Mouse (Mus musculus) MEL (cell line): ENCODE measurements around the gene Aars.

Experiments
- EP300 ChIP-seq, 2 experiments: IDR thresholded peaks; 2 replicates each; pipeline ENCODE4 v1.6.1; 2011; ENCODE audit warnings: improper control_type of control experiment in 2 of 2, low read length in 2 of 2, low read depth in 1 of 2, mild to moderate bottlenecking in 1 of 2
- MAX ChIP-seq: IDR thresholded peaks from 2 replicates; pipeline ENCODE4 v1.6.1; 2011; ENCODE audit warnings: low read length, improper control_type of control experiment
- MXI1 ChIP-seq: IDR thresholded peaks from 2 replicates; pipeline ENCODE4 v1.6.1; 2011; ENCODE audit warnings: mild to moderate bottlenecking, low read depth, low read length, improper control_type of control experiment
- POLR2A ChIP-seq, 2 experiments: IDR thresholded peaks; 2 replicates each; pipeline ENCODE4 v1.6.1; 2011 to 2012; ENCODE audit warnings: low read length in 2 of 2, mild to moderate bottlenecking in 2 of 2, control low read depth in 1 of 2, improper control_type of control experiment in 1 of 2, low read depth in 1 of 2, moderate library complexity in 1 of 2; ENCODE audit not compliant: control insufficient read depth in 1 of 2, insufficient read depth in 1 of 2, poor library complexity in 1 of 2

DNA sequence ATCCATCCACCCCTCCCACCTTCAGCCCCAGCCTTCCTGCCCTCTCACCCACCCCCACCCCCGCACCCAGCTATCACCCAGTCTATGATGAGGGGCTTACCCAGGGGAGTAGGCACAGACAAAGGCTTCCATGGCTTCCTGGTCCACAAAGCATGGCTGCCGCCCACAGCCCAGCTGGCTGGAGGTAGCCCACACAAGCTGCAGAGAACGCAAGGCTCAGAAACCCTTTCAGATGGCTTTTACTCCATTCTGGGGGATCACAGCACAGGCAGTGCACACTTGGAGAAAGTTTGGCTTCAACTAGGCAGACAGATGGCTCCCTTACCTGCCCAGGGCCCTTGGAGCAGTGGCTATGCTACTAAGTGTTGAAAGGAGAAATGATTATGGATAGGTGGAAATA is 43.0 kb downstream of the Aars start:
- TF ChIP-seq POLR2A (IDR thresholded peaks at IDR 0.05; ENCODE audit: control insufficient read depth in 1 of 2, insufficient read depth in 1 of 2, low read depth in 1 of 2, low read length in 2 of 2, poor library complexity in 1 of 2) (no peak), EP300 (IDR thresholded peaks at IDR 0.05; ENCODE audit: low read depth in 1 of 2, low read length in 2 of 2) (no peak), MAX (no peak), MXI1 (no peak)
